Mouse (Mus musculus) midbrain, postnatal 0 days (tissue): ENCODE data around the gene Cav1. TPM values are rescaled to one million over a fixed set of nuclear protein-coding genes. Genes with fewer than 3 reads are reported as not detected.

ENCODE experiments used
- ATAC-seq: fragments of 200-750 bp; cut with Nextera tagmentation; 2 replicates; pipeline ENCODE4 v1.8.0; 2017; ENCODE audit warnings: moderate number of reproducible peaks, mild to moderate bottlenecking, moderate TSS enrichment, moderate library complexity; ENCODE audit not compliant: low FRiP score
- DNase-seq: peaks from one replicate; pipeline ENCODE4 v3.0.0-alpha.2; 2015; ENCODE audit warnings: low spot score
- H3K27ac ChIP-seq: fragments of 300-500 bp; sonication (generic); 2 replicates; pipeline ENCODE4 v1.5.1; 2014; ENCODE audit warnings: low read depth, mild to moderate bottlenecking, low read length, mixed read lengths
- H3K27me3 ChIP-seq: fragments of 300-500 bp; sonication (generic); 2 replicates; pipeline ENCODE4 v1.6.1; 2014; ENCODE audit warnings: low read length, control low read depth, mixed read lengths; ENCODE audit not compliant: insufficient read depth
- H3K36me3 ChIP-seq: fragments of 300-500 bp; sonication (generic); 2 replicates; pipeline ENCODE4 v1.6.1; 2014; ENCODE audit warnings: low read length, control low read depth, mixed read lengths; ENCODE audit not compliant: insufficient read depth
- H3K4me1 ChIP-seq: fragments of 300-500 bp; sonication (generic); 2 replicates; pipeline ENCODE4 v1.6.1; 2014; ENCODE audit warnings: mild to moderate bottlenecking, control low read depth, antibody characterized with exemption, low read length, mixed read lengths; ENCODE audit not compliant: insufficient read depth
- H3K4me2 ChIP-seq: fragments of 300-500 bp; sonication (generic); 2 replicates; pipeline ENCODE4 v1.6.1; 2014; ENCODE audit warnings: low read depth, mild to moderate bottlenecking, low read length, mixed read lengths; ENCODE audit not compliant: poor library complexity, severe bottlenecking
- H3K4me3 ChIP-seq: fragments of 300-500 bp; sonication (generic); 2 replicates; pipeline ENCODE4 v1.5.1; 2014; ENCODE audit warnings: low read depth, mild to moderate bottlenecking, low read length, moderate library complexity
- H3K9ac ChIP-seq: fragments of 300-500 bp; sonication (generic); replicated peaks from 2 replicates; pipeline ENCODE4 v1.6.1; 2014; ENCODE audit warnings: mild to moderate bottlenecking, low read length, moderate library complexity, mixed read lengths; ENCODE audit not compliant: poor library complexity, severe bottlenecking
- H3K9me3 ChIP-seq: fragments of 300-500 bp; sonication (generic); 2 replicates; pipeline ENCODE4 v1.6.1; 2016; ENCODE audit warnings: low read length, control low read depth
- CTCF ChIP-seq: IDR thresholded peaks from 2 replicates; pipeline ENCODE4 v1.5.1; 2016; ENCODE audit warnings: antibody characterized with exemption, mild to moderate bottlenecking
- WGBS: fragments of 180-500 bp; shearing (Covaris S2); extraction: QIAGEN DNeasy Blood & Tissue Kit; methylation state at CpG from one replicate; pipeline ENCODE4 v1.1.7; 2014; 5-methylcytosine and 5-hydroxymethylcytosine counted together
- polyA plus RNA-seq: library from polyadenylated mRNA; unstranded; fragments of >200 nt; fragmentation: Nextera tagmentation; extraction: Ambion mirVana; gene quantifications from 2 replicates; pipeline ENCODE4 v1.2.1, GENCODE M21; 2015
- total RNA-seq: library from RNA; depleted of rRNA; stranded (reverse); fragments of >200 nt; gene quantifications from 2 replicates; pipeline ENCODE4 v1.2.3, GENCODE M21; 2014

Gene Cav1
- total and polyA plus RNA-seq, 2 experiments from 2014 or later, result 19.4 to 37.4 TPM

GRCm38 (mm10) chr6:17362771-17363170 is 56.6 kb downstream of the Cav1 start:
- Histone ChIP-seq H3K36me3 (no peaks in the 10 kb centered on the region), H3K4me3 (no peak overlapping the region), H3K27ac (no peak overlapping the region), H3K4me1 (no peaks in the 10 kb centered on the region), H3K9me3 (no peaks in the 10 kb centered on the region), H3K9ac (no peak overlapping the region), H3K4me2 (no peak overlapping the region), H3K27me3 (no peaks in the 10 kb centered on the region)
- ATAC-seq, result no peak
- peak; percentile 76 for TF ChIP-seq CTCF
- 33% methylated on average over 3 of the region's 3 CpGs for WGBS
- peak; percentile 57 for DNase-seq

GRCm38 (mm10) chr6:17363446-17364179 is 57.5 kb downstream of the Cav1 start:
- Histone ChIP-seq H3K27ac (no peak overlapping the region), H3K4me1 (no peaks in the 10 kb centered on the region), H3K4me2 (no peak overlapping the region), H3K9me3 (no peaks in the 10 kb centered on the region), H3K27me3 (no peaks in the 10 kb centered on the region), H3K36me3 (no peaks in the 10 kb centered on the region), H3K9ac (no peak overlapping the region), H3K4me3 (no peak overlapping the region)
- WGBS, result 79% methylated on average over 17 of the region's 17 CpGs
- no peak for TF ChIP-seq CTCF
- DNase-seq, result no peak
- no peak for ATAC-seq

GRCm38 (mm10) chr6:17374326-17374725 is 68.2 kb downstream of the Cav1 start:
- no peaks in the 10 kb centered on the region for H3K9me3 ChIP-seq
- no peak for DNase-seq
- no peaks in the 10 kb centered on the region for H3K36me3 ChIP-seq
- H3K27ac ChIP-seq, result no peak overlapping the region
- TF ChIP-seq CTCF, result no peak
- no peaks in the 10 kb centered on the region for H3K4me1 ChIP-seq
- WGBS, result 88% methylated on average over 5 of the region's 5 CpGs
- no peak for ATAC-seq
- no peaks in the 10 kb centered on the region for H3K27me3 ChIP-seq
- H3K4me2 ChIP-seq, result no peak overlapping the region
- no peak overlapping the region for H3K9ac ChIP-seq
- no peak overlapping the region for H3K4me3 ChIP-seq

- TF ChIP-seq CTCF, result no peak
- H3K27me3 ChIP-seq, result no peaks in the 10 kb centered on the region
- no peak overlapping the region for H3K4me3 ChIP-seq
- 81% methylated on average over 2 of the region's 2 CpGs for WGBS
- H3K9ac ChIP-seq, result no peak overlapping the region
- H3K4me1 ChIP-seq, result no peaks in the 10 kb centered on the region
- ATAC-seq (no peak), DNase-seq (no peak)
- H3K27ac ChIP-seq, result no peak overlapping the region
- H3K9me3 ChIP-seq, result no peaks in the 10 kb centered on the region
- no peak overlapping the region for H3K4me2 ChIP-seq
- no peaks in the 10 kb centered on the region for H3K36me3 ChIP-seq
Observed at GRCm38 (mm10) chr6:17377371-17377770, 71.2 kb downstream of the Cav1 start.

- TF ChIP-seq CTCF, result no peak
- 76% methylated on average over 3 of the region's 3 CpGs for WGBS
- Histone ChIP-seq H3K27ac (no peak overlapping the region), H3K4me1 (no peaks in the 10 kb centered on the region), H3K36me3 (no peaks in the 10 kb centered on the region), H3K9me3 (no peaks in the 10 kb centered on the region), H3K9ac (no peak overlapping the region), H3K4me3 (no peak overlapping the region), H3K4me2 (no peak overlapping the region), H3K27me3 (no peaks in the 10 kb centered on the region)
- DNase-seq, result no peak
- ATAC-seq, result no peak
Observed at GRCm38 (mm10) chr6:17380102-17380501, 74.0 kb downstream of the Cav1 start.

GRCm38 (mm10) chr6:17381690-17382089 is 75.6 kb downstream of the Cav1 start:
- no peak overlapping the region for H3K4me3 ChIP-seq
- no peaks in the 10 kb centered on the region for H3K9me3 ChIP-seq
- no peaks in the 10 kb centered on the region for H3K4me1 ChIP-seq
- DNase-seq (peak; percentile 5), ATAC-seq (no peak)
- no peak overlapping the region for H3K9ac ChIP-seq
- no peak overlapping the region for H3K4me2 ChIP-seq
- no peaks in the 10 kb centered on the region for H3K36me3 ChIP-seq
- no peaks in the 10 kb centered on the region for H3K27me3 ChIP-seq
- H3K27ac ChIP-seq, result no peak overlapping the region
- WGBS, result 75% methylated on average over 6 of the region's 6 CpGs
- TF ChIP-seq CTCF, result no peak
